Mouse (Mus musculus) liver, embryonic 11.5 days (tissue): ENCODE measurements around the gene Clip1. TPM values are rescaled to one million over a fixed set of nuclear protein-coding genes. Genes with fewer than 3 reads are reported as not detected.

Experiments
- ATAC-seq: fragments of 200-750 bp; cut with Nextera tagmentation; replicated peaks from 2 replicates; pipeline ENCODE4 v1.8.0; 2017; ENCODE audit warnings: moderate number of reproducible peaks, mild to moderate bottlenecking, moderate TSS enrichment, moderate library complexity; ENCODE audit not compliant: low FRiP score
- DNase-seq: peaks from one replicate; pipeline ENCODE4 v3.0.0-alpha.2; 2017; ENCODE audit warnings: low spot score
- H3K27ac ChIP-seq: fragments of 300-500 bp; sonication (generic); 2 replicates; pipeline ENCODE4 v1.5.1; 2014; ENCODE audit warnings: mild to moderate bottlenecking, low read depth, low read length, control low read depth
- H3K27me3 ChIP-seq: fragments of 300-500 bp; sonication (generic); replicated peaks from 2 replicates; pipeline ENCODE4 v1.6.1; 2014; ENCODE audit warnings: low read length, mixed read lengths; ENCODE audit not compliant: control insufficient read depth, insufficient read depth
- H3K36me3 ChIP-seq: fragments of 300-500 bp; sonication (generic); 2 replicates; pipeline ENCODE4 v1.6.1; 2014; ENCODE audit warnings: mild to moderate bottlenecking, low read length, moderate library complexity, mixed read lengths; ENCODE audit not compliant: control insufficient read depth, insufficient read depth
- H3K4me1 ChIP-seq: fragments of 300-500 bp; sonication (generic); replicated peaks from 2 replicates; pipeline ENCODE4 v1.6.1; 2014; ENCODE audit warnings: low read length, mixed read lengths; ENCODE audit not compliant: control insufficient read depth, insufficient read depth
- H3K4me2 ChIP-seq: fragments of 300-500 bp; sonication (generic); 2 replicates; pipeline ENCODE4 v1.6.1; 2014; ENCODE audit warnings: mild to moderate bottlenecking, control low read depth, moderate library complexity
- H3K4me3 ChIP-seq: fragments of 300-500 bp; sonication (generic); 2 replicates; pipeline ENCODE4 v1.5.1; 2014; ENCODE audit warnings: low read depth, low read length, control low read depth
- H3K9ac ChIP-seq: fragments of 300-500 bp; sonication (generic); 2 replicates; pipeline ENCODE4 v1.6.1; 2014; ENCODE audit warnings: low read depth, low read length, control low read depth
- H3K9me3 ChIP-seq: fragments of 300-500 bp; sonication (generic); 2 replicates; pipeline ENCODE4 v1.6.1; 2016; ENCODE audit warnings: low read length, inconsistent platforms, mixed read lengths; ENCODE audit not compliant: control insufficient read depth
- WGBS: fragments of 180-500 bp; shearing (Covaris S2); extraction: QIAGEN DNeasy Blood & Tissue Kit; methylation state at CpG from one replicate; pipeline ENCODE4 v1.1.7; 2014; 5-methylcytosine and 5-hydroxymethylcytosine counted together
- polyA plus RNA-seq: library from polyadenylated mRNA; unstranded; fragments of >200 nt; fragmentation: Nextera tagmentation; extraction: Ambion mirVana; gene quantifications from 2 replicates; pipeline ENCODE4 v1.2.1, GENCODE M21; 2014

The Clip1 gene
- polyA plus RNA-seq, 1 experiment from 2014 or later, result 27.6 TPM

DNA sequence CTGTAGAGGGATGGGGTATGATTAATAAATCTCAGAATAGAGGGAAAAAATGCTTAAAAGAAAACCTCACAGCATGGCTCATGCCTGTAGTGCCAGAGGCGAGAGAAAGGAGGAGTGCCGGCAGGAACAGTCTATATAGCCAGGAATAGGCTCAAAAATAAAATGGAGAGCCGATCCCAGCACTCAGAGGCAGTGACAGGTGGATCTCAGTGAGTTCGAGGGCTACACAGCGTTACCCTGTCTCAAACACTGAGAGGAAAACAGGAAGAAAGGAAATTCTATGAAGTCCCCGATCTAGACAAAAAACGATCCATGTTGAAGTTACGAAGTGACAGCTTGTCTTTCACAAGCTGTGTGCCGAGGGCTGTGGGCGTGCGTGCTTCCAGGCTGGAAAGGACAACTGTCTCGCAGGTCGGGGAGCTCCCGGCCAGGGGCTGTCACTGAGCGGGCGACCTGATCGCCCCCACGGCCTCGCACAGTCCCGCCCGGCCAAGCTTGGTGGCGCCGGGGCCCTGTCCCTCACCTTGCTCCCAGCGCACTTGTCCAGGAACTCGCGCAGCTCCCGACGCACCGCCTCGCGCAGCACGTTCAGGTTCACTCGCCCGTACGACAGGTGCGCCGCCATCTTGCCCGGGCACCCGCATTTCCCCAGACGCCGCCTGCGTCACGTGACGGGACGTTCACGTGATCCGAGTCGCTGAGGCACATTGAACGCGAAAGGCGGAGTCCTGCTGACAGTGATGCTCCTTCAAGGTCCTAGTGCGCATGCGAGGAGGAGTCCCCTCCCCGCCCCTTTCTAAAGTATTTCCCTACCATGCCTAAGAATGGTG, 111.8 kb downstream of the Clip1 start, which contains the start of gene Vps33a:
Vps33a (minus strand) TSS at position 682 of the 830 bp plus-strand sequence.
- WGBS, result under 1% methylated on average over 54 of the region's 54 CpGs
- peaks cover 12% of the 10 kb centered on the region for H3K36me3 ChIP-seq
- peak within 1 kb of the TSS; percentile 95 for H3K4me3 ChIP-seq
- H3K27ac ChIP-seq, result 0 out of 2 replicates have a peak within 1 kb of the TSS, but pooled peaks have one; percentile 28
- H3K9ac ChIP-seq, result peak within 1 kb of the TSS; percentile 87
- ATAC-seq, result peak; percentile 88
- H3K9me3 ChIP-seq, result no peaks in the 10 kb centered on the region
- peak within 1 kb of the TSS; percentile 77 for H3K4me2 ChIP-seq
- peaks cover 4% of the 10 kb centered on the region for H3K4me1 ChIP-seq
- DNase-seq, result peak; percentile 99
- H3K27me3 ChIP-seq, result no peaks in the 10 kb centered on the region

GRCm38 (mm10) chr5:123561128-123561527, 123.3 kb downstream of the Clip1 start:
- Histone ChIP-seq H3K9ac (no peak overlapping the region), H3K36me3 (peaks cover 38% of the 10 kb centered on the region), H3K27me3 (no peaks in the 10 kb centered on the region), H3K27ac (no peak overlapping the region), H3K9me3 (no peaks in the 10 kb centered on the region), H3K4me3 (no peak overlapping the region), H3K4me2 (no peak overlapping the region), H3K4me1 (no peaks in the 10 kb centered on the region)
- ATAC-seq (no peak), DNase-seq (no peak)
- 92% methylated on average over 11 of the region's 11 CpGs for whole genome bisulfite sequencing

- H3K36me3 ChIP-seq, result peaks cover 37% of the 10 kb centered on the region
- no peaks in the 10 kb centered on the region for H3K27me3 ChIP-seq
- 93% methylated on average over 8 of the region's 8 CpGs for WGBS
- no peak overlapping the region for H3K4me2 ChIP-seq
- H3K4me1 ChIP-seq, result no peaks in the 10 kb centered on the region
- no peak overlapping the region for H3K4me3 ChIP-seq
- no peak for ATAC-seq
- no peak overlapping the region for H3K9ac ChIP-seq
- no peaks in the 10 kb centered on the region for H3K9me3 ChIP-seq
- DNase-seq, result no peak
- no peak overlapping the region for H3K27ac ChIP-seq
Measured at GRCm38 (mm10) chr5:123559588-123559987, 124.8 kb downstream of the Clip1 start.

- no peak overlapping the region for H3K4me3 ChIP-seq
- H3K9ac ChIP-seq, result no peak overlapping the region
- peaks cover 21% of the 10 kb centered on the region for H3K36me3 ChIP-seq
- no peaks in the 10 kb centered on the region for H3K4me1 ChIP-seq
- DNase-seq (no peak), ATAC-seq (no peak)
- H3K4me2 ChIP-seq, result no peak overlapping the region
- 74% methylated on average over 2 of the region's 2 CpGs for WGBS
- no peak overlapping the region for H3K27ac ChIP-seq
- H3K27me3 ChIP-seq, result no peaks in the 10 kb centered on the region
- no peaks in the 10 kb centered on the region for H3K9me3 ChIP-seq
Measured at GRCm38 (mm10) chr5:123556451-123556850, 128.0 kb downstream of the Clip1 start.

DNA sequence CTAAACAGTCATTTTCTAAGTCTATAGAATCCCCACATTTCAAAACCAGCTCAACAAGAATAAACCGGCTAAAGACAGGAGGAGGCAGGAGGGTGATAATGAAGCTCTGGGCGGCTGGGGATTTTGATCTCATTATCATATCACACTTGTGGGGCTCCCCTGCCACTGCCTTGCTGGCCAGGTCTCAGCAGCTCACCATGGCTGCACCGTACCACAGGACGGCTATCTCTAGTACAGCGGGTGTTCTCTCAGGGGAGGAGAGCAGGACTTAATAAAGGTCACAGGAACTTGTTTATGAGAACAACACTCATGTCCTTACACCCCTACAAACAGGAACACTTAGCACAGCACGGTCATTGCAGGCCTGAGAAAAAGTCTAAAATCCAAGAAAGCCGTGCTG, 128.7 kb downstream of the Clip1 start:
- H3K9ac ChIP-seq, result no peak overlapping the region
- H3K4me2 ChIP-seq, result peak overlapping the region; percentile 28; the same call in 1 of the 2 replicates
- no peaks in the 10 kb centered on the region for H3K4me1 ChIP-seq
- no peaks in the 10 kb centered on the region for H3K9me3 ChIP-seq
- no peak overlapping the region for H3K4me3 ChIP-seq
- DNase-seq, result no peak
- WGBS, result 69% methylated on average over 7 of the region's 7 CpGs
- H3K27me3 ChIP-seq, result no peaks in the 10 kb centered on the region
- no peak overlapping the region for H3K27ac ChIP-seq
- H3K36me3 ChIP-seq, result peaks cover 16% of the 10 kb centered on the region
- ATAC-seq, result peak; percentile 90

GRCm38 (mm10) chr5:123533801-123534200, 150.6 kb downstream of the Clip1 start:
- no peaks in the 10 kb centered on the region for H3K4me1 ChIP-seq
- no peaks in the 10 kb centered on the region for H3K27me3 ChIP-seq
- 92% methylated on average over 10 of the region's 10 CpGs for WGBS
- no peaks in the 10 kb centered on the region for H3K9me3 ChIP-seq
- H3K27ac ChIP-seq, result no peak overlapping the region
- H3K9ac ChIP-seq, result no peak overlapping the region
- DNase-seq (no peak), ATAC-seq (no peak)
- no peak overlapping the region for H3K4me3 ChIP-seq
- H3K36me3 ChIP-seq, result peaks cover 39% of the 10 kb centered on the region
- H3K4me2 ChIP-seq, result no peak overlapping the region

- H3K27me3 ChIP-seq, result no peaks in the 10 kb centered on the region
Measured at GRCm38 (mm10) chr5:123530056-123530455, 154.4 kb downstream of the Clip1 start.

DNA sequence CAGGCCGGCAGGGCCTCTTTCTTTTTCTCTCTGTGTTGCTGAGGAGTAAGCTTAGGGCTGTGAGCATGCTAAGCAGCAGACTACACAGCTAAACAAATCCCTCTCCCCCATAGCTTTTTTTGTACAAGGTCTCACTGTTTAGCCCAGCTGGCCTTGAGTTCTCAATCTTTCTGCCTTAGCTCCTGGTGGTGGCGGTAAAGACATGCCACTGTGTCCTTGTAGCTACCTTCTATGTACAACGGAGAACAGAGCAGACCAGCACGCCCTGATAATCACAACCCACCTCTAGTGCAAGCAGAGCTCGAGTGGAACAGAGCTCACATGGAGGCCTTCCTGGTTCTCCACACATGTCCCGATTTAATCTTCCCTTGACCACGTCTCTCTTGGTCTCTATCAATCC, 155.8 kb downstream of the Clip1 start:
- no peak overlapping the region for H3K27ac ChIP-seq
- no peak overlapping the region for H3K4me3 ChIP-seq
- no peak for ATAC-seq
- H3K4me1 ChIP-seq, result peaks cover 6% of the 10 kb centered on the region
- H3K27me3 ChIP-seq, result no peaks in the 10 kb centered on the region
- no peak overlapping the region for H3K4me2 ChIP-seq
- WGBS, result 77% methylated on average over 7 of the region's 7 CpGs
- H3K36me3 ChIP-seq, result peaks cover 31% of the 10 kb centered on the region
- H3K9me3 ChIP-seq, result no peaks in the 10 kb centered on the region
- H3K9ac ChIP-seq, result no peak overlapping the region
- no peak for DNase-seq

More at GRCm38 (mm10) chr5:123530056-123530455, 154.4 kb downstream of the Clip1 start:
- no peaks in the 10 kb centered on the region for H3K4me1 ChIP-seq
- no peak overlapping the region for H3K27ac ChIP-seq
- peaks cover 39% of the 10 kb centered on the region for H3K36me3 ChIP-seq
- H3K9me3 ChIP-seq, result no peaks in the 10 kb centered on the region
- DNase-seq (no peak), ATAC-seq (no peak)
- no peak overlapping the region for H3K4me3 ChIP-seq
- WGBS, result 91% methylated on average over 8 of the region's 8 CpGs
- H3K9ac ChIP-seq, result no peak overlapping the region
- no peak overlapping the region for H3K4me2 ChIP-seq
